Mouse (Mus musculus) adrenal gland, postnatal 14 days (tissue): ENCODE measurements around the gene Gapdh. TPM values are rescaled to one million over a fixed set of nuclear protein-coding genes. Genes with fewer than 3 reads are reported as not detected.

Source experiments
- microRNA-seq, 2 experiments: library from miRNA; unstranded; fragments of <30 nt; microRNA quantifications; one replicate each; pipeline ENCODE4 v1.2.0; 2021
- total RNA-seq: library from RNA; stranded (reverse); gene quantifications from 2 replicates; pipeline ENCODE4 v1.2.3, GENCODE M21; 2021

Gapdh gene
- total RNA-seq, 1 experiment from 2014 or later, result 1,705 TPM

Small RNAs within 50 kb of the gene (microRNA-seq; reads per million reads assigned to microRNA genes)
- 0.43 to 0.76 reads per million in 2 experiments for gene Mir3098

Other genes with a start within 250 kb of the Gapdh start
- 917 and 925 TPM in 2 replicates for gene Ptms, start 246.4 kb downstream of the Gapdh start, total RNA-seq
- 274 and 276 TPM in 2 replicates for gene Mlf2, start 235.1 kb downstream of the Gapdh start, total RNA-seq
- 117 and 122 TPM in 2 replicates for gene Cops7a, start 200.9 kb downstream of the Gapdh start, total RNA-seq
- gene Pianp, start 169.8 kb downstream of the Gapdh start, total RNA-seq, result 4.8 and 5.4 TPM in 2 replicates
- 47.2 and 50.4 TPM in 2 replicates for gene Zfp384, start 157.3 kb downstream of the Gapdh start, total RNA-seq
- 64.9 and 71.8 TPM in 2 replicates for gene Ing4, start 126.7 kb downstream of the Gapdh start, total RNA-seq
- 7.5 and 8.2 TPM in 2 replicates for gene Acrbp, start 116.8 kb downstream of the Gapdh start, total RNA-seq
- gene Lpar5, start 98.5 kb downstream of the Gapdh start, total RNA-seq, result 0.44 and 2.1 TPM in 2 replicates
- gene Chd4, start 70.5 kb downstream of the Gapdh start, total RNA-seq, result 189 and 192 TPM in 2 replicates
- gene Nop2, start 34.6 kb downstream of the Gapdh start, total RNA-seq, result 47.0 and 53.7 TPM in 2 replicates
- 18.6 and 25.0 TPM in 2 replicates for gene Iffo1, start 21.2 kb downstream of the Gapdh start, total RNA-seq
- gene Ncapd2, start 25.2 kb upstream of the Gapdh start, total RNA-seq, result 43.2 and 45.2 TPM in 2 replicates
- gene Mrpl51, start 25.3 kb upstream of the Gapdh start, total RNA-seq, result 222 and 232 TPM in 2 replicates
- gene Vamp1, start 49.1 kb upstream of the Gapdh start, total RNA-seq, result 31.8 and 42.6 TPM in 2 replicates
- gene Tapbpl, start 65.4 kb upstream of the Gapdh start, total RNA-seq, result 12.6 and 14.0 TPM in 2 replicates
- gene Cd27, start 70.5 kb upstream of the Gapdh start, total RNA-seq, result 0.93 and 6.9 TPM in 2 replicates
- not detected in 2 replicates for gene Tuba3a, start 119.6 kb upstream of the Gapdh start, total RNA-seq
- gene Ltbr, start 147.4 kb upstream of the Gapdh start, total RNA-seq, result 68.7 and 70.0 TPM in 2 replicates
- gene Scnn1a, start 154.2 kb upstream of the Gapdh start, total RNA-seq, result 1.0 and 1.9 TPM in 2 replicates
- gene Tnfrsf1a, start 182.9 kb upstream of the Gapdh start, total RNA-seq, result 210 and 220 TPM in 2 replicates
- 0.38 and 0.52 TPM in 2 replicates for gene Plekhg6, start 214.3 kb upstream of the Gapdh start, total RNA-seq